Mouse (Mus musculus) cerebellum, adult 2 months (tissue): ENCODE results near the gene Hils1.

Experiments
- CTCF ChIP-seq: fragments of 200-500 bp; IDR thresholded peaks from 2 replicates; pipeline ENCODE4 v1.5.1; 2011; ENCODE audit warnings: low read depth, mild to moderate bottlenecking, control low read depth, low read length, moderate library complexity, borderline replicate concordance; ENCODE audit not compliant: insufficient read depth
- POLR2A ChIP-seq: fragments of 200-500 bp; IDR thresholded peaks from 2 replicates; pipeline ENCODE4 v1.6.1; 2011; ENCODE audit warnings: low read length, control low read depth, borderline replicate concordance; ENCODE audit not compliant: insufficient read depth

- TF ChIP-seq CTCF (no peak), POLR2A (no peak)
These were observed 39.3 kb downstream of the Hils1 start for GRCm38 (mm10) chr11:95006525-95007219.
